Mouse (Mus musculus): Measurements from ENCODE around the gene Arf3.

The Arf3 gene

GRCm38 (mm10) chr15:98791221-98791620 lies 28.2 kb upstream of the Arf3 start:
- no peak for DNase-seq (ENCODE audit: low read depth, low spot score)

- no peak for DNase-seq (ENCODE audit: low read depth, low spot score)
Measured at GRCm38 (mm10) chr15:98790761-98791160, 27.7 kb upstream of the Arf3 start.

DNA sequence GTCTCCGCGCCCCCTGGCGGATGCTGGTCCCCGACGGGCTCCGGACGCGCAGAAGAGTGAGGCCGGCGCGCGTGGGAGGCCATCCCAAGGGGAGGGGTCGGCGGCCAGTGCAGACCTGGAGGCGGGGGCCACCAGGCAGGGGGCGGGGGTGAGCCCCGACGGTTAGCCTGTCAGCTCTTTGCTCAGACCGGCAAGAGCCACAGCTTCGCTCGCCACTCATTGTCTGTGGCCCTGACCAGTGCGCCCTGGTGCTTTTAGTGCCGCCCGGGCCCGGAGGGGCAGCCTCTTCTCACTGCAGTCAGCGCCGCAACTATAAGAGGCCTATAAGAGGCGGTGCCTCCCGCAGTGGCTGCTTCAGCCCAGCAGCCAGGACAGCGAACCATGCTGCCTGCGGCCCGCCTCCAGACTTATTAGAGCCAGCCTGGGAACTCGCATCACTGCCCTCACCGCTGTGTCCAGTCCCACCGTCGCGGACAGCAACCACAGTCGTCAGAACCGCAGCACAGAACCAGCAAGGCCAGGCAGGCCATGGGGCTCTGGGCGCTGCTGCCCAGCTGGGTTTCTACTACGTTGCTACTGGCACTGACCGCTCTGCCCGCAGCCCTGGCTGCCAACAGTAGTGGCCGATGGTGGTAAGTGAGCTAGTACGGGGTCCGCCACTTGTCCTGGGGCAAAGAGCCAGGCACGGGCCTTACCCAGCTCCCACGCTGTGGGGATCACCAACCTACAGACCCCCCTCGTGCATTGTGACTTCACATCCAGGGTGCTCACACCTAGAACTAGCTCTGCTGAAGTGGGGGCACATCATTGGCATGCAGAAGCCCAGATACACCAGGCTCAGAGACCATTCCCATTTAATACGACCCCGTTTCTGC lies 26.9 kb upstream of the Arf3 start, which contains the start of gene Wnt1:
TSS of gene Wnt1 (plus strand) at position 197 of the 875 bp plus-strand sequence.
- DNase-seq (ENCODE audit: low read depth, low spot score): no peak

GRCm38 (mm10) chr15:98788972-98789660 lies 26.1 kb upstream of the Arf3 start:
- no peak for DNase-seq (ENCODE audit: low read depth, low spot score)

DNA sequence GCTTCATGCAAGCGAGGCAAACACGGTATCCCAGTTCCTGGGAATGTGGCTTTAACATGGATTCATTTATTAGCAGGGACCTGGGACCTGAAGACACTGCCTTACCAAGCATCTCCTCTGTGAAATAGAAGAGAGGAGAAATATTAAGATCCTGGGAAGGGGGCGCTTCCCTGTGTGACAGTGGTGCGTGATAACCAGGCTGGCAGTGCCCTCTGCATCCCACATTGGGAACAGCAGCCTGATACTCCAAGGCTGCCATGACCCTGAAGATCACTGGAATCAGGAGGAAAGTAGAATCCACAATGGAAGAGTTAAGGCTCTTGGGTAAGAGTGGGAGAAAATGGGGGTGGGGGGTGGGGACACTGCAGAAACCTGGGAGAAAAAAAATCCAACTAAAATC lies 24.9 kb upstream of the Arf3 start:
- DNase-seq (ENCODE audit: low read depth, low spot score): no peak

DNA sequence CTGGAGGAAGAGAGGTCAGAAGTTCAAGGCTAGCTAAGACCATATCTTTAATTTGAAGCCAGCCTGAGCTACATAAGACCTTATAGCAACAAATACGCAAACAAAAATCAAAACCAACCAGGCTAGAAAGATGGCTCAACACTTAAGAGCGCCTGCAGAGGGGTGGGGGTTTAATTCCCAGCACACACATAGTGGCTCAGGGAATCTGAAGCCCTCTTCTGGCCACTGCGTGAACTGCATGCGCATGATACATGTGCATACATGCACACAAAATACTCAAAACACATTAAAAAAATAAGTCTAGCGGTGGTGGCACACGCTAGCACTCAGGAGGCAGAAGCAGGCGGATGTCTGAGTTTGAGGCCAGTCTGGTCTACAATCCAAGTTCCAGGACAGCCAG lies 22.7 kb upstream of the Arf3 start:
- no peak for DNase-seq (ENCODE audit: low read depth, low spot score)

- no peak for DNase-seq (ENCODE audit: low read depth, low spot score)
Measured at GRCm38 (mm10) chr15:98781166-98781565, 18.2 kb upstream of the Arf3 start.

- no peak for DNase-seq (ENCODE audit: low read depth, low spot score)
Measured at GRCm38 (mm10) chr15:98780573-98780972, 17.6 kb upstream of the Arf3 start.

- no peak for DNase-seq (ENCODE audit: low read depth, low spot score)
Measured at GRCm38 (mm10) chr15:98780075-98780474, 17.1 kb upstream of the Arf3 start.

DNA sequence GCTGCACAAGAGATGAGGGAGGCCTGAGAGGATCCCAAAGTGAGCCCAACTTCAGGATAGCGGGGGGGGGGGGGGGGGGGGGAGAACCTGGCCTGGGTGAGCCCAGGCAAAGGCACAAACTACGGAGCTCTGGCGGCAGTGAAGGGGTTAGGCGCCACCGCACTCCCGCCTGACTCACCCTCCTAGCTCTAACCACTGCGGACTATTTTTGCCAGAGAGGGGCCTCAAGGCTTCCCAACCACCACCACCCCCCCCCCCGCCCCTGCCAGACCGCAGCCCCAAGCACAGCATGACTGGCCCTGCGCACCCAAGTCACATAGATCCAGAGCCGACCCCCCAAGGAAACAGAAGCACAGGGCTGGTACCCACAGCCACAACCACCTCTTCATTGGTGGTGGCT lies 15.8 kb upstream of the Arf3 start:
- DNase-seq (ENCODE audit: low read depth, low spot score): no peak

DNA sequence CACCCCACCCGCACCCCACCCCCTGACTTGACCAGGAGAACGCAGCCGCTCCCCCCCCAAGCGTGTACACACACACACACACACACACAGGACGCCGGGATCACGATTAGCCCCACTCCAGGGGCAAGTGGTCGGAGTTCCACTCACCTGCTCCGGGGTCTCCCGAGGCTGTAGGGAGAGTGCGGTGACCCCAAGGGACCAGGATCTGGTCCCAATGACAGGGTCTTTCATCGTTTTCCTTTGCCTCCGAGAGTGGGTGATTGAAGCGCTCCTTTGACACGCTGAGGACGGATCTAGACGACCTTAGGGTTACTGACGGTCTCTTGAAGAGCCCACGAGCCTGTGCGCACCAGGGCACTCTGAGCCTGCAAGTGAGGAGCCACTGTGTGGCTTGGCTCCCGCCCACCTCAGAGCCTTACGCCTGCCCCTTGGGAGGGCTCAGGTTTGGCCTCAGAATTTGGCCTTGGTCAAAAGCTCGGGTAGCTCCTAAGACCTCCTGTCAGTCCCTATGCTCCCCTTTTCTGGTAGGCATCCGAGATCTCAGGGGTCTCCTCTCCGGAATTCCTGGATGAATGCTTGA lies 15.3 kb upstream of the Arf3 start:
- no peak for DNase-seq (ENCODE audit: low read depth, low spot score)

DNA sequence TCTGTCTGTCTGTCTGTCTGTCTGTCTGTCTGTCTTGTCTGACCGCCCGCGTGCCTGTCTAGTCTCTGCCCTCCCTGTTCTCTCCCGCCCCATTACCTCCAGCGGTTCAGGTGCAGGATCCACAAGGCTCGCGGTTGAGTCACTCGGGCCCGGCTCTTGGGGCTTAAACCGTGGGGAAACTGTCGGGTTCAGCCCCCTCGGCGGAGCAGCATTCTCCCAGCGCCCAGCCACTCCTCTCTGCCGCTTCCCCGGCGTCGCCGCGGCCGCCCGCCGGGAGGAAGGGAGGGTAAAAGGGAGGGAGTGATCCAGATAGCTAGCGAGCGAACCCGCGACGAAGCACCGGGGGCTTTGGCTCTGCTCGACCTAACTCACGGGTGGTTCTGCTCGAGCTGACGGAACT lies 14.7 kb upstream of the Arf3 start, which contains the start of gene Wnt10b:
TSS of gene Wnt10b (minus strand) at position 389 of the 400 bp plus-strand sequence.
- DNase-seq (ENCODE audit: low read depth, low spot score): no peak

GRCm38 (mm10) chr15:98777005-98777616 lies 14.1 kb upstream of the Arf3 start:
- no peak for DNase-seq (ENCODE audit: low read depth, low spot score)

DNA sequence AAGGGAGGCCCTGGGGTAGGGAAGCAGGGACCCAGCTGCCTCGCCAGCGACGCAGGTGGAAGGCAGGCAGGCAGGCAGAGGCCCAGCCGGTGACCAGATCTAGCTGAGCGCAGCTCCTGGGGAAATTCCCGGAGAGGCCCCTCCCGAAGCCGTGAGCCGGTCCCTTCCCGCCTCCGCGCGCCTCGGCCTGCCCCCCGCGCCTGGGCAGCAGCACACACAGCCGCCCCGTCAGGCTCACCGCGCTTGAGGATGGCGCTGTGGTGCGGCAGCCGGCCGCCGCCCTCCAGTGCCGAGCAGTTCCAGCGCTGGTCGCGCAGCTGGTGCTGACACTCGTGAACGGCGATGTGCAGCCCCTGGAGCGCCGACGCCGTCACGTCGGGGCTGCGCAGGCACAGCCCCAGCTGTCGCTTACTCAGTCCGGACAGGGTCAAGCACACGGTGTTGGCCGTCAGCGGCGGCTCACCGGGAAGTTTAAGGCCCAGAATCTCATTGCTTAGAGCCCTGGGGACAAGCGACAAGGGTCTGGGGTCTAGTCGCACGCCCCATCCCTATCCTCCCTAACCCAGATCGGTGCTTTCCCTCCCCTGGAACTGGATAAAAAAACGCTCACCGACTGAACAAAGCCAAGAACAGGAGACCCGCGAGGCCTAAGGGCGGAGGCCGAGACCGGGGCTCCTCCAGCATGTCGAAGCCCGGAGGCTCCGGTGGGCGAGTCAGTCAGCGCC lies 13.4 kb upstream of the Arf3 start:
- DNase-seq (ENCODE audit: low read depth, low spot score): no peak

GRCm38 (mm10) chr15:98775533-98775932 lies 12.5 kb upstream of the Arf3 start:
- no peak for DNase-seq (ENCODE audit: low read depth, low spot score)

- DNase-seq (ENCODE audit: low read depth, low spot score): no peak
Measured at GRCm38 (mm10) chr15:98774096-98774495, 11.1 kb upstream of the Arf3 start.

DNA sequence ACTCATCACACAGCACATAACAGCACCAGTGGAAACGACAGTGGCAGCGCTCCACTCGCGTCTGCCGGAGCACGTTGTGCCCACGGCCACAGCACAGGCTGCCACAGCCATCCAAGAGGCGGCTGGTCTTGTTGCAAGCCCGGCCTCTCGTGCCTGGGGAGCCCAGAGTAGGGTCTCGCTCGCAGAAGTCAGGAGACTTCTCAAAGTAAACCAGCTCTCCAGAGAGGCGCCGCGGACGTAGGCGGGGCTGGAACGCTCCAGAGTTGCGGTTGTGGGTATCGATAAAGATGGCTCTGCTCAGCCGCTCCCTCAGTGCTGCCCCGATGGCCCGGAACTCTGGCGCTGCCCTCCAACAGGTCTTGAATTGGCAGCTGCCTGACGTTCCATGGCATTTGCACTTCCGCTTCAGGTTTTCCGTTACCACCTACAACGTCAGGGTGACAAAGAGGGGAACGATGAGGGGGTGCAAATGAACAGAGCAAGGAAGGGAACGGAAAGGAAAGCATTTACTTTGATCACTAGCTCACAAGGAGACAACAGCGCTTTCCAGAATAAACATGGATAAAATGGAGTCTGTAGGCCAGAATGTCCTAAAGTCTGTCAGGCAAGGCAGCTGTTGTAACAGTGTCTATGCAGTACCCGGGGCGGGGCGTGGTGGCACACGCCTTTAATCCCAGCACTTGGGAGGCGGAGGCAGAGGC lies 9.6 kb upstream of the Arf3 start:
- no peak for DNase-seq (ENCODE audit: low read depth, low spot score)

DNA sequence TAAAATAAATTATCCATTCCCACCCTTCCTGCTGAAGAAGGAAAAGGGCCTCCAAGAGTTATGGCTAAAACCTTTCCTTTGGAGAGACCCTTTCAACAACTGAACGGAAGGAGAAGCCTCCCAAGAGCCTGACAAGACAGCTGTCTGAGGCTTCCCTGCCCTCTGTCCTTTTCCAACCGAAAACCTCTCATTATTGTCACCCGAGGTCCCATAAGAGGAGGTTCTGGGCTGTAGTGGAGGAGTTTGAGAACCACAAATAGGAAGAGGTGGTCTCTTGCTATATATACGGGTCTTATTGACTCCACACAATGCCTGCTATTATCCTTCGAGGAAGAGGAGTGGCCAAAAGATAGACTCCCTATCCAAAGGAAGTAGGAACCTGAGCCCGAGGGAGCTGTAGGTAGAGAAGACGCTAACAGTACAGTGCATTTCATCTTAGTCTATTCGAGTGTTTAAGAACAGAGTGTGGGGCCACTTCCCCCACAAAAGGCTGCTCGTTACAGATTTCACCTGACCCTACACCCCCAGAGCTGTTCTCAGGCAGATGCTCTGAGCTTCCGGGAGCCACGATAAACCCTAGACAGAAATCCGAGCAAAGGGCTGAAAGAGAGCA lies 8.9 kb upstream of the Arf3 start:
- no peak for DNase-seq (ENCODE audit: low read depth, low spot score)

DNA sequence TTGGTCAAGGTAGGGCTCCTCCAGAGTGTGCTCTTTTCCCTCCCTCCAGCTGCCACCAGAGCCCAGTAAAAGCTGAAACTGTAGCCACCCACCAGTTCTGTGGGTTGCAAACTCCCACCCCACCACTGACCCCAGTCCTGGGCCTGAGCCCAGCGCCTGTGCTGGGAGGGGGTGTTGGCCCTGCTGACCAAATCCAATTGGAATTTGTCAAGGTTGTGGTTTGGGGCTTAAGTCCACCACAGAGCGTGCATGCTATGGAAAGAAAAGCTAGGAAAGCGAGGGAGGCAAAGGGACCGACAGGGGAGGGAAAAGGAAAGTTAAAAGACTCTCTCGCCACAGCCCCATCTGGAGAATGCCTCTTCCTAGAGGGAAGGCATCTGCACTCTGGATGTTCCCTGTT lies 5.2 kb upstream of the Arf3 start:
- no peak for DNase-seq (ENCODE audit: low read depth, low spot score)

DNA sequence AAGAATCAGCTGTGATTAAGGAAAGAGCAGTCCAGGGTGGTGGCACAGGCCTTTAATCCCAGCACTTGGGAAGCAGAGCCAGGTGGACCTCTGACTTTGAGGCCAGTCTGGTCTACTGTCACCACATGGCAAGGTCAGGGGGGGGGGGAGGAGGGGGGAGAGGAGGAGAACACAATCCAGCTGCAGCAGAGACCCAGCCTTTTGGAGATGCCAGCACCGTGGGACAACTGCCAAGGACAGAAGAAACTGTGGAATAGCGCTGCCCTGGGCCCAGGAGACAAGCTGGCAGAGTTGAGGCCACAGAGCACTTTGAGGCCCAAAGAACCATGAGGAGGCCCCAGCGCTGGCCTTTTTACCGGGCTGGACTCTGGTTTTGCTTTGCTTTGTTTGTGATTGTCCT lies 2.9 kb upstream of the Arf3 start:
- no peak for DNase-seq (ENCODE audit: low read depth, low spot score)

Data from forelimb bud, embryonic 11.5 days (tissue).